Mouse (Mus musculus) liver, postnatal 0 days (tissue): Measurements from ENCODE around the gene Rpl29.

Source experiments
- CTCF ChIP-seq: sonication (generic); IDR thresholded peaks from 2 replicates; pipeline ENCODE4 v1.5.1; 2016; ENCODE audit warnings: antibody characterized with exemption, low read depth
- EP300 ChIP-seq: IDR thresholded peaks from 2 replicates; pipeline ENCODE4 v1.6.1; 2016; ENCODE audit warnings: antibody characterized with exemption, low read depth, mild to moderate bottlenecking

GRCm38 (mm10) chr9:106429221-106430014 is at the start of gene Rpl29:
- TF ChIP-seq CTCF = no peak
- peak; percentile 50; the same call in 1 of the 2 replicates for TF ChIP-seq EP300
